Mouse (Mus musculus) bone marrow macrophage, adult 2 months (primary cell): ENCODE measurements around the gene Slc7a10. TPM values are rescaled to one million over a fixed set of nuclear protein-coding genes. Genes with fewer than 3 reads are reported as not detected.
A peak's percentile ranks its signal among the peaks of the same experiment; 100 is the strongest.

Experiments used
- H3K27ac ChIP-seq: 2 replicates; pipeline ENCODE4 v1.5.1; 2012; ENCODE audit warnings: low read depth, low read length; ENCODE audit not compliant: insufficient read depth
- H3K4me1 ChIP-seq: 2 replicates; pipeline ENCODE4 v1.6.1; 2012; ENCODE audit warnings: low read length; ENCODE audit not compliant: control insufficient read depth, insufficient read depth
- H3K4me3 ChIP-seq: 2 replicates; pipeline ENCODE4 v1.5.1; 2012; ENCODE audit warnings: mild to moderate bottlenecking, low read length, moderate library complexity; ENCODE audit not compliant: insufficient read depth
- CTCF ChIP-seq: IDR thresholded peaks from 2 replicates; pipeline ENCODE4 v1.5.1; 2012; ENCODE audit warnings: low read depth, mild to moderate bottlenecking, low read length, moderate library complexity
- POLR2A ChIP-seq: IDR thresholded peaks from 2 replicates; pipeline ENCODE4 v1.6.1; 2012; ENCODE audit warnings: mild to moderate bottlenecking, low read depth, low read length, borderline replicate concordance
- polyA plus RNA-seq: library from polyadenylated mRNA; stranded (reverse); fragments of >200 nt; gene quantifications from 2 replicates; pipeline ENCODE4 v1.2.4, GENCODE M21; 2012; ENCODE audit not compliant: missing spikeins, insufficient read depth, insufficient read length

Gene Slc7a10
- polyA plus RNA-seq, 1 experiment: not detected

DNA sequence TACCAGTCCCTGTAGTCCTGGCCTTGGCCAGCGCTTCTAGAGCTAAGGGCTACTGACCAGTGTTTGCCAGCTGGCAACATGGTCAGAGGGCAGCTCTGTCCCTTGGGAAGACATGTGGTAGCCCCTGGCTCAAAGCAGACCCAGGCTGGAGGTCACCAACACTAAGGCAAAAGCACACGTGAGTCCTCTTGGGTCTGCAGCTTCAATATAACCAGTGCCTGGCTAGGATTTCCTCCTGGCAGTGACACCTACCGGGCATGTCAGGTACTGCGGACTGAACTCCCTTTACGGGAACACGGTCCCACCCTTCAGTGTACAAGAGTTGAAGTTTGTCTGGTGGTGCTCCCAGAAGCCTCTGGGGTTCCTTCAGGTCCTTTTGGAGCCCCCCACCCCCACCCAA, 16.8 kb upstream of the Slc7a10 start:
- Histone ChIP-seq H3K27ac (no peak overlapping the region), H3K4me3 (no peak overlapping the region), H3K4me1 (peaks cover 12% of the 10 kb centered on the region)
- TF ChIP-seq CTCF (peak; percentile 70), POLR2A (no peak)

DNA sequence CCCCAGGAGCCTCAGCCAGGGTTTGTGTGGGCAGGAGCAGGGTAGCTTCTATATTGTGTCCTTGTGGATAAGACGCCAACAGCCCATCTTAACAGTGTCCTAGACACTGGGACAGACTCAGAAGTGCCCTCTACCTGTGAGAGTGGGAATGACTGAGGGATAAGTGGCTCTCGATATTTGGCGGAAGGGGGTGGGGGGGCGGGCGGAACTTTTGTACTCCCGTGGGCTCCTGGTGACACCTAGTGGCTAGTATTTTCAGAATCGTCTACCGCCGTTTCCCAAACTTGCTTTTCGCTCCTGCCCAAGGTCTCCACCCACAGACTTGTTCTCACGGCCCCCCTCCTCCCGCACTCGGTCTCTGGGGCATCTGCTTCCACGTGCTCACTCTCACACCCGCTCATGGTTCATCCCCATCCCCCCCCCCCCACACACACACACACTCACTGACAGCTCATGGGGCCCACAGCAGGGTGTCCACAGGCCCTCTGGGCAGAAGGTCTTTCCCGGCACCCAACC, 14.3 kb upstream of the Slc7a10 start:
- TF ChIP-seq POLR2A: no peak
- peak; percentile 64 for TF ChIP-seq CTCF
- Histone ChIP-seq H3K27ac (no peak overlapping the region), H3K4me3 (no peak overlapping the region), H3K4me1 (peaks cover 8% of the 10 kb centered on the region)

DNA sequence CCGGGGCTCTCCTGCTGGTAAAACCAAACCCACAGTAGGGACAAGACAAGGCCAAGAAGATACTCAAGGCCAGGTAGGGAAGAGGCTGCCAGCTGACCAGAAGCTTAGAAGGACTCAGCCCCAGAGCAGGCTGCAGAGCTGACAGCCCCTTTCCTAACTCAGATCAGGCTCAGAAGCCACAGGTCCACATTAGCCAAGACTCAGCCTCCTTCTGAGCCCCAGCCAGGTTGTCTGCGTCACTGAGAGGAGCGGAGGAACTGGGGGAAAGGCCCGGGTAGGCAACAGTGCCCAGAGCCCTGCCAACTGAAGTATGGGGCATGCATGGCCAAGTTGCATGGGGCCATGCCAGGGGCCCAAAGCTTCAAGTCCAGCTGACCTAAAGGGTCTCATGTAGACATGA, 13.7 kb upstream of the Slc7a10 start:
- H3K27ac ChIP-seq: no peak overlapping the region

DNA sequence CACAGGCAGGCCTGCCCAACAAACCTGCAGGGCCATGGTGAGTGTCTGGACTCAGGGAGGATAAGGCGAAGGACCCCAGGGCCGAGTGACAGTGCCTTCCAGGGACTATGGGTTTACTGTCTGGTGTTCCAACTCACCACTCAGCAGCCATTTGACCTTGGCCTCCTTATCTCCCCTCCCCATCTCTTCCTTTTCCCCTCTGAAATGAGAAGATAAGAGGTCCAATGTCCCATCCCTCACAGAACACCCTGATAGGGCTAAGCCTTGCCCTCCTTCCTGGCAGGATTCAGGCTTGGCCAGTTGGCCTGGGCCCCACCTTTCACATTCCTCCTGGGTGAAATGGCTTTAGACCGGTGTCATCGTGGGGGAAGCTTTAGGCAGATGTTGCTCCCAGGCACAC, 10.7 kb upstream of the Slc7a10 start:
- H3K4me1 ChIP-seq: no peaks in the 10 kb centered on the region
- no peak for TF ChIP-seq CTCF
- no peak for TF ChIP-seq POLR2A
- no peak overlapping the region for H3K4me3 ChIP-seq
- H3K27ac ChIP-seq: no peak overlapping the region

More for the DNA sequence above, 13.7 kb upstream of the Slc7a10 start:
- no peak overlapping the region for H3K4me3 ChIP-seq
- peaks cover 3% of the 10 kb centered on the region for H3K4me1 ChIP-seq
- TF ChIP-seq CTCF (no peak), POLR2A (no peak)

DNA sequence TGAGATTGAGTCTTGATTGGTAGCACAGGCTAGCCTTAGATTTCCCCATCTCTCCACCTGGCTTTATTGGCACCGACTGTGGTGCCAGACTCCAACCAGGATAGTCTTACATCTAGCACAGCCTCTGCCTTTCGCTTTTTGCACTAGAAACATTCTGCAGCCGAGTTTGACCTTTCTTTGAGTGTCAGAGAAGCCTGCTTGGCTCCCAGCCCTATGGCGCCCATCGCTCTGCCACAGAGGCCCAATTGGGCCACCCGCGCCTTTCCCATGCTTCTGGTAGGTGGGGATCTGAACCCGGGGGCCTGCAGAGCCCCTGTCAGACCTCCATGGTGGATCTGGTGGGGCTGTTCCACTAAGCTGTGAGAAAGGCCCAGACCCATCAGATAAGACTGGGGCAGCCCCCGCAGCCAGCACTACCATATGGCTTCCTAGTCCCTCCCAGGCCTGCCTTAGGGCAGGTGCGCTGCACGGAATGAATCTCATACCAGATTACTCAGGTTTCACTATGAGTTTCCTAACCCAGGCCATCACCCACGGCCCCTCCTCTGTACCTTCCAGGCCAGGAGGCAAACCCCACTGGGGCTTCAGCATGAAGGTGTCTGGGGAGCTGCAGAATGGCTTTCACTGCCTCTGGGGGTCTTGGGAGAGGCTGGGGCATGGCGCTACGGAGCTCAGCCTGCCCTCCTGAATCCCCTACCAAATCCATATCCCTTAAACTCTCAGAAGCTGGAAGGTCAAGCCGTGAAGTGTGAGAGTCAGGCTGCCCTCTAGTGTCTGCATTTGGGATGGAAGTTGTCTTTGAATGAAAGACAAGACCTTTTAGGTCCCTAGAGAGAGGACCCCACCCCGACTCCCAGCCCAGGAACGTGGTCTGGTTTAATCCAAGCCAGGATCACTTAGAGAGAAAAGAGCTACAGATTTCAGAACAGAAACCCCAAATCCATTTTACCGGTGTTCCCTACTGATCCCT, 9.5 kb upstream of the Slc7a10 start:
- TF ChIP-seq POLR2A: no peak
- TF ChIP-seq CTCF: no peak; the same call in none of the 2 replicates
- H3K4me3 ChIP-seq: no peak overlapping the region
- no peaks in the 10 kb centered on the region for H3K4me1 ChIP-seq
- no peak overlapping the region for H3K27ac ChIP-seq

DNA sequence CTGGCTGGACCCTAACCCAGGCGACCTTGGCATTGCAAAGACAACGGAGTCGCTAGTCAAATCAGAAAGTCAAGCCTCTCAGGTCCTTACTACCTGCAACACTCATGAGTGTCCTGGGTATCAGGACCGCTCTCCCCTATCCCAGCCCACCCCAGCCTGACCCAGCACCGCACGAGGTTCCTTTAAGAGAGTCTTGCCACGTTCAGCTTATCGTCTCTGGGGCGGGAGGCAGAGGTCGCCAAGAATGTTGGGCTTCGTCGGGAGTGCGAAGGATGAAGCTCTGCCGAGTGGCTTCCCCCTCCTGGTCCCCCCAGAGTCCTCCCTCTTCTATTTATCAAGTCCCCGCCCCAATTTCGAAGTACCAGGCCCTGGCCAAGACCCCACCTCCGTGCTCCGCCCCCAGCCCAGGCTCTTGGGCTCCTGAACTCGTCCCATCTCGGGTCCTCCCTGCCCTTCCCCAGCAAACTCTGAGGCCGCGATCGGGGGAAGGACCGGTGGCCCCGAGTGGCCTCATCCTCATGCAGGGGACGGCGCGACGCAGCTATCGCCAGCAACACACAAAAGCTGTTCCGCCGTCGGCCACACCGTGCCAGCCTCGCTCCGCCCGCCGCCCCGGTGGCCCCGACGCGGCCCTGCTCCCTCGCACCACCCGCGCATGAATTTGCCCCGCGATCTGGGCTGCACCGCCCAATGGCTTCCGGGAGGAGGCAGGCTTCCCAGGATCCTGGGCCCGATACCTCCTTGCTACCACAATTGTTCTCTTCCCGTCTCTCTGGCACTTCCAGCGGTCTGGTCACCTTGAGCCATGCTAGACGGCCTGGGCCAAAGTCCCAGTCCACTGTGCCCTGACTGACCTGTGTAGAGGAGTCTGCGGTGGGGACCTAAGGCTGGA, 1.1 kb upstream of the Slc7a10 start:
- no peak overlapping the region for H3K4me3 ChIP-seq
- TF ChIP-seq POLR2A: no peak
- TF ChIP-seq CTCF: no peak
- H3K27ac ChIP-seq: no peak overlapping the region
- H3K4me1 ChIP-seq: no peaks in the 10 kb centered on the region

DNA sequence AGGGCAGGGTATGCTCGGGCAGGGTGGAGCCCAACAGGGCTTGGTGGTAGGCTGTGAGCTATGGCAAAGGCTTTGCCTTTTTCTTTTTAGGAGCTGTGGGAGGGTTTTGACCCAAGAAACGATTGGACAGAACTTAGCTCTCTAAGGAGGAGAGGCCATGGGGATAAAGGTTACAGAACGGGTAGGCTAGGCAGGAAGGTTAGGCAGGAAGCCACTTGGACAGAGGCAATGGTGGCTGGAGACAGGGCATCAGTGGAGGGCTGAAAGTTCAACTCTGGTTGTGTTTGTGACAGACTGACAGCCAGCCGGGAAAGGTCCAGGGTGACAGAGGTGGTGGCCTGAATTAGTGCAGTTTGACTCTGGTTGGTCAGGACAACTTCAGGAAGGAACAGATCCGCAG, 3.5 kb downstream of the Slc7a10 start:
- no peak overlapping the region for H3K4me3 ChIP-seq
- no peak for TF ChIP-seq POLR2A
- TF ChIP-seq CTCF: no peak
- H3K4me1 ChIP-seq: no peaks in the 10 kb centered on the region
- H3K27ac ChIP-seq: no peak overlapping the region

DNA sequence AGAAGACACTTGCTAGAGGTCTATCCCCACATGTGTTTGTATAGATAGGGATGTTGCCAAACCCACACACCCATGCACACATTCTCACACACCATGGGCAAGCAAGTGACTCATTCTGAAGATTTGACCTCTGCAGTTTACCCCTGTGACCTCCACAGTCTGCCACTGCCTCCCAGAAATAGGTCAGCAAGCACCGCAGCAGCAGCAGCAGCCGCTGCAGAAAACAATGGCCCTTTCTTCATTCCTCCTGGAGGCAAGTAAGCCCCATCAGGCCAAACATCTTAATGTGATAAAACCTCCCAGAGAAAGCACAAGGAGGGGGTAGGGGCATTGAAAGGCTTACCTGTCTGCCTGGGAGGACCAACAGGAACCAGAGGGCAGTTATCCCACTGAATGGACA, 5.1 kb downstream of the Slc7a10 start:
- no peak overlapping the region for H3K4me3 ChIP-seq
- H3K27ac ChIP-seq: no peak overlapping the region
- TF ChIP-seq CTCF (no peak), POLR2A (no peak)
- H3K4me1 ChIP-seq: no peaks in the 10 kb centered on the region

DNA sequence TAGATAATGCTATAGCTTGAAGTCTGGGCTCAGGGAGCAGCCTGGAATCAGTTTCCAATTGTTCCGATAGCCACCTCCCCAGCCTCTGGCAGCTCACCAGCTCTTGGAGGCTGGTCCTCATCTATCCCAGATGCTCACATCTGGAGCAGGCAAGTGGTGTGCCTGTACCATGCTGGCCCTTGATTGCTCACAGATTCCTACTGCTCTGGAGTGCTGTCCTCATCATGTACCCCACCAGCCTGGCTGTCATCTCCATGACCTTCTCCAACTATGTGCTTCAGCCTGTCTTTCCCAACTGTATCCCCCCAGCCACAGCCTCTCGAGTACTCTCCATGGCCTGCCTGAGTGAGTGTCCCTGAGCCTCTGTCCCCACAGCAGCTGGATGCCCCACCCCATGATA, 10.8 kb downstream of the Slc7a10 start:
- no peak overlapping the region for H3K4me3 ChIP-seq
- TF ChIP-seq POLR2A: no peak
- TF ChIP-seq CTCF: no peak
- H3K4me1 ChIP-seq: no peaks in the 10 kb centered on the region
- H3K27ac ChIP-seq: no peak overlapping the region
